Mouse (Mus musculus) cortical plate, adult 2 months (tissue): ENCODE results near the gene Pld2. TPM values are rescaled to one million over a fixed set of nuclear protein-coding genes. Genes with fewer than 3 reads are reported as not detected.
"Not testable (repeated sequence)": the region's sequence is repeated elsewhere in the genome, so short reads cannot be mapped to it uniquely, and the experiment has no call there.

Experiments
- H3K27ac ChIP-seq: fragments of 200-500 bp; 2 replicates; pipeline ENCODE4 v1.5.1; 2012; ENCODE audit warnings: low read length, control low read depth, inconsistent platforms; ENCODE audit not compliant: insufficient read depth
- H3K4me1 ChIP-seq: fragments of 200-500 bp; 2 replicates; pipeline ENCODE4 v1.6.1; 2011; ENCODE audit warnings: low read length; ENCODE audit not compliant: control insufficient read depth, insufficient read depth
- H3K4me3 ChIP-seq: fragments of 200-500 bp; 2 replicates; pipeline ENCODE4 v1.5.1; 2011; ENCODE audit warnings: mild to moderate bottlenecking, low read length, control low read depth; ENCODE audit not compliant: insufficient read depth
- CTCF ChIP-seq: fragments of 200-500 bp; IDR thresholded peaks from 2 replicates; pipeline ENCODE4 v1.5.1; 2011; ENCODE audit warnings: mild to moderate bottlenecking, control low read depth, low read length; ENCODE audit not compliant: insufficient read depth; ENCODE audit errors: extremely low read depth
- POLR2A ChIP-seq: fragments of 200-500 bp; IDR thresholded peaks from 2 replicates; pipeline ENCODE4 v1.6.1; 2011; ENCODE audit warnings: mild to moderate bottlenecking, low read length, control low read depth; ENCODE audit not compliant: insufficient read depth; ENCODE audit errors: extremely low read depth
- polyA plus RNA-seq: library from polyadenylated mRNA; depleted of rRNA; stranded (reverse); fragments of >200 nt; gene quantifications from 2 replicates; pipeline ENCODE4 v1.2.3, GENCODE M21; 2012

The Pld2 gene
- polyA plus RNA-seq, 1 experiment = 21.4 TPM

DNA sequence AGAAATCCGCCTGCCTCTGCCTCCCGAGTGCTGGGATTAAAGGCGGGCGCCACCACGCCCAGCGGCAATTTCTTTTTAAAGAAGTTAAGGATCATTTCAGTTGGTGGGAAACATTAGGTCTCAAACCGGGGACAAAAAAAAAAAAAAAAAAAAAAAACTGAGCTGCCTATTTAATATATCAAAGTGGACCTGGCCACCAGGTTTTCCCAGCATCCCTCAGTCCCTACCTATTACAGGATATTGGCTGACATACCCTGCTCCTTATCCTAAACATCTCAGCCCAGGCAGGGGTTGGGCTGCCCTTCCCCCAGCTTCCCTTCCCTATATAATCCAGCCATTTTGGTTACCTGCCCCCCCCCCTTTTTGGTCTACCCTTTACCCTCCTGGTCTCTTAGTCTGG, 28.0 kb upstream of the Pld2 start:
- TF ChIP-seq POLR2A (no peak), CTCF (no peak)
- Histone ChIP-seq H3K4me1 (no peaks in the 10 kb centered on the region), H3K4me3 (no peak overlapping the region), H3K27ac (no peak overlapping the region)

DNA sequence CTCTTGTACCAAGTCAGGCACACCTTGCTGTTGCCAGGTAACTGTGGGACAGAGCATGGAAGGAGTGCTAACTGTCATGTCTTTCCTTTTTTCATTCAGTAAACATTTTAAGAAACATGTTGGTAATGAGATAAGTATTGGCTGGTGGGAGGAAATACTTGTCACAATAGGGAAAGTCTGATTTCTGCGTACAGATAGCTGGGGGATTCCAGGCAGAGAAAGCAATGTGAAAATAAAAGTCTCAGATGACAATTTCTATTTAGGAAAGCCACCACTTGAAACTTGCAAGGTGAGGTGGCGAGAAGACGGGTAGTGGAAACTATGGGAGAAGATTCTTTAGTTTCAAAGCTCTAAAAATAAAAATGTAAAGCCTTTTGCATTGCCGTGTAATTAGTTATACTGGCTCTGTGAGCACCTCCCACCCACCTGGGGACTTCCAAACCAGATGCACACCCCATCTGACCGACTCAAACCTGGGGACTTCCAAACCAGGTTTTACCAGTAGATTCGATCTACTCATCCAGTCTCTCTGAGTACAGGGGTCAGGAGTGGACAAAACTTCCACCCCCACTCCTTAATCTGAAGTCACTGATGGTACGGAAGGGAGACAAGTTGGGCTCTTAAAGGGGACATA, 27.0 kb upstream of the Pld2 start:
- Histone ChIP-seq H3K4me1 (no peaks in the 10 kb centered on the region), H3K4me3 (no peak overlapping the region), H3K27ac (no peak overlapping the region)
- no peak for TF ChIP-seq CTCF
- no peak for TF ChIP-seq POLR2A

GRCm38 (mm10) chr11:70513520-70513919, 26.3 kb upstream of the Pld2 start:
- TF ChIP-seq POLR2A = no peak
- TF ChIP-seq CTCF = no peak
- Histone ChIP-seq H3K27ac (no peak overlapping the region), H3K4me1 (no peaks in the 10 kb centered on the region), H3K4me3 (no peak overlapping the region)

DNA sequence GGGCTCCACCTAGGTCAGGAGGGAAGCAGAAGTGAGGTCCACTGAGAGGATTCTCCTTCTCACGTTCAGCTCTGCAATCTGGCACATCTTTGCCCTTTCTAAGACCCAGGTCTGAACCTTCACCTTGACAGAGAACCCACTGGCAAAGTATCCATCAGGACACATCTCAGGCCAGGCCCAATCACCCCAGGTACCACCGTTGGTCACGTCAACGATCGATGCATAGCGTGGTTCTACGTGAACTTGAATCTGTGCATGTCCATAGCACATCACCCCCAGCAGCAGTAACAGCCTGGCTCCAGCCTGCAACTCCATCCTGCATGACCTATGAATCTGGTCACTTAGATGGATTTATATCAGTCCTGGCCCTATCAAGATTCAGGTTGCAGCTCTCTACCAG, 25.6 kb upstream of the Pld2 start, which contains the start of gene Vmo1:
Gene Vmo1 (minus strand): TSS at position 329 of the 400 bp plus-strand sequence.
- Histone ChIP-seq H3K4me1 (no peaks in the 10 kb centered on the region), H3K27ac (no peak within 1 kb of the TSS), H3K4me3 (no peak within 1 kb of the TSS)
- no peak for TF ChIP-seq CTCF
- no peak for TF ChIP-seq POLR2A

DNA sequence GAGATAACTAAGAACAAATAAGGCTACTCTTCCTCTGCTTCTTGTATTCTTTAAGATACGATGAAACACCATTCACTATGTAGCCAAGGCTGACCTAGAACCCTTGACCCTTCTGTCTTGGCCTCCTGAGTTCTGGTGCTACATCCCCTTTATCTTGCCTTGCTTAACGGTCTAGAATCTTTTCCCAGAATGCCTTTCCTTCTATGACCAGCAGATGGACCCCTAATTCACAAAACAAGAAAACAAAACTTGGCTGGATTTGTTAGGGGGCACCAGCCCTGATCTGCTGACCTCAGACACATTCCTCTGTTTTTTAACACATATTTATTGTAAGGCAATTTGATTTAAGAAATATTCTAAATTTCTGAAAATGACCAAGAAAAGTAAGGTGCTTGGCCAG, 23.5 kb upstream of the Pld2 start:
- TF ChIP-seq POLR2A (no peak), CTCF (peak; percentile 53)
- H3K4me1 ChIP-seq = no peaks in the 10 kb centered on the region
- no peak overlapping the region for H3K27ac ChIP-seq

GRCm38 (mm10) chr11:70518436-70518835, 21.4 kb upstream of the Pld2 start:
- H3K27ac ChIP-seq = no peak overlapping the region
- TF ChIP-seq CTCF = no peak
- TF ChIP-seq POLR2A = no peak
- no peak overlapping the region for H3K4me3 ChIP-seq
- no peaks in the 10 kb centered on the region for H3K4me1 ChIP-seq

More for the DNA sequence above, 23.5 kb upstream of the Pld2 start:
- no peak overlapping the region for H3K4me3 ChIP-seq

DNA sequence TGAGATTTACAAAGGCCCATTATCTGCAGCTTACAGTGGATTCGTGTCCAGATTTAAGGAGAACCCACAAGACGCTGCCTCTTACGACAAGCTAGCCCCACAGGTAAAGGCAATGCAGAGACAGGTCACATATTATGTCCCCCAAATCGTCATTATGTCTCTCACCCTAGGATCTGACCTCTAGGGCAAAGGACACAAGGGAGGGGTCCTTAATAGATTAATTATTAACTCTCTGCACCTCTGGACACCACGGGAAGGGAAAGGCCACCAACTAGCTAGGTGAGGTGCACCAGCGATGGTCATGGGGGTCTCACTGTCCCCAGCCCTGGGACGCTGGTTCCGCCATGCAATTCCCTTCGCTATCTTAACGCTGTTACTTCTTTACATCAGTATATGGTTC, 20.9 kb upstream of the Pld2 start, which contains the start of gene Gltpd2:
Gene Gltpd2 (plus strand): TSS at position 274 of the 400 bp plus-strand sequence.
- no peaks in the 10 kb centered on the region for H3K4me1 ChIP-seq
- 0 out of 2 replicates have a peak within 1 kb of the TSS, but pooled peaks have one; percentile 9 for H3K4me3 ChIP-seq
- no peak for TF ChIP-seq POLR2A
- no peak for TF ChIP-seq CTCF
- no peak within 1 kb of the TSS for H3K27ac ChIP-seq

DNA sequence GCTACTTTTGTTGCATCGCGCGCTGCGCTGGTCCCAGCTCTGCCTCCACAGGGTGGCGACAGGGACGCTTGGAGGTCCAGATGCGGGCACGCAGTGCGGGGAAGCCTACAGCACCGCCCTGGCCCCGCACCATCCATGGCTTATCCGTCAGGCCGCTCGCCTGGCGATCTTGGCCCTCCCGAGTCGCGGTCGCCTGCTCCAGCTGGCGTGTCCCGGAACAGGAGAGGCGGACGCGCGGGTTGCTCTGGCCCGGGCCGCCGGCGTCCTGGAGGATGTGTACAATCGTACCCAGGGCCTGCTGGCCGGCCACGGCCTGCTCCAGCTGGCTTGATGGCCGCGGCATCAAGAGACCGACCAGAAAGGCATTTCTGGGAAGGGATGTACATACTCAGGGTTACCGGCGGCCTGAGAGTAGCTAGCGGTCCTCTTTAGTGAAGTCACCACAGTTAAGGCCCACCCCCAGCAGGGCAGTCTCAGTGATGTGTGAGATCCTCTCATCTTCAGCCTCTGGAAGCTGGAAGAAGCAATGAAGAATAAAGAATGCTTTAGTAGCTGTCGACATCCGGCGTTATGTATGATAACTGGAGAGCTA, 19.6 kb upstream of the Pld2 start:
- no peaks in the 10 kb centered on the region for H3K4me1 ChIP-seq
- TF ChIP-seq CTCF = no peak
- no peak for TF ChIP-seq POLR2A
- 0 out of 2 replicates have a peak overlapping the region, but pooled peaks have one; percentile 9 for H3K4me3 ChIP-seq
- no peak overlapping the region for H3K27ac ChIP-seq

DNA sequence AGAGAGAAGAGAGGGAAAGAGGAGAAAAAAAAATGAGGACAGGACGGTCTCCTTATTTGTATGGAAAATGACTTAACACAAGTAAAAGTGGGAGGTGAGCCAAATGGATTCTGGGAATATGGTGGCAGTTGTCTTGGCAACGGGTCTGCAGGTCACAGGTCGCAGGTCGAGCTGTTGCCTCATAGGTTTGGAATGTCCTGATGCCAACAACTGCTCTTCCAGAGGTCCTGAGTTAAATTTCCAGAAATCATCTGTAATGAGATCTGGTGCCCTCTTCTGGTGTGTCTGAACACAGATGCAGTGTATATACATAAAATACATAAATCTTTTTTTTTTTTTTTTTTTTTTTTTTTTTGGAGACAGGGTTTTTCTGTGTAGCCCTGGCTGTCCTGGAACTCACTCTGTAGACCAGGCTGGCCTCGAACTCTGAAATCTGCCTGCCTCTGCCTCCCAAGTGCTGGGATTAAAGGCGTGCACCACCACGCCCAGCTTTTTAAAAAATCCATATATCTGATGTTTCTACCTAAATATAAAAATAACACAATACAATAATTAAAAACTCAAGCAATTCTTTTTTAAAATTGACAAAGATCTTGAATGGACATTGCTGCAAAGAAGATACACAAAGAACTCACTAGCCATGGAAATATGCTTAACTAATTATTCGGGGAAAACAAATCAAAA, 16.4 kb upstream of the Pld2 start:
- not testable (repeated sequence) for H3K4me3 ChIP-seq, H3K4me1 ChIP-seq, H3K27ac ChIP-seq

- TF ChIP-seq POLR2A (no peak), CTCF (no peak)
- Histone ChIP-seq H3K4me3 (peak overlapping the region; percentile 45; the same call in 1 of the 2 replicates), H3K27ac (no peak overlapping the region), H3K4me1 (peaks cover 5% of the 10 kb centered on the region; the same call in 1 of the 2 replicates)
Measured at GRCm38 (mm10) chr11:70524782-70525181, 15.1 kb upstream of the Pld2 start.
